Mouse (Mus musculus) embryonic facial prominence, embryonic 12.5 days (tissue): ENCODE results near the gene Cd19. TPM values are rescaled to one million over a fixed set of nuclear protein-coding genes. Genes with fewer than 3 reads are reported as not detected.
A peak's percentile ranks its signal among the peaks of the same experiment; 100 is the strongest.

Source experiments
- ATAC-seq: fragments of 200-750 bp; cut with Nextera tagmentation; 2 replicates; pipeline ENCODE4 v1.8.0; 2017; ENCODE audit not compliant: insufficient number of reproducible peaks, insufficient read depth, low FRiP score, low TSS enrichment
- H3K27ac ChIP-seq: fragments of 300-500 bp; sonication (generic); 2 replicates; pipeline ENCODE4 v1.5.1; 2016; ENCODE audit warnings: mild to moderate bottlenecking
- H3K27me3 ChIP-seq: fragments of 300-500 bp; sonication (generic); 2 replicates; pipeline ENCODE4 v1.6.1; 2016; ENCODE audit warnings: mild to moderate bottlenecking, moderate library complexity
- H3K36me3 ChIP-seq: fragments of 300-500 bp; sonication (generic); 2 replicates; pipeline ENCODE4 v1.6.1; 2016; ENCODE audit warnings: mild to moderate bottlenecking
- H3K4me1 ChIP-seq: fragments of 300-500 bp; sonication (generic); 2 replicates; pipeline ENCODE4 v1.6.1; 2016
- H3K4me2 ChIP-seq: fragments of 300-500 bp; sonication (generic); replicated peaks from 2 replicates; pipeline ENCODE4 v1.6.1; 2016; ENCODE audit warnings: mild to moderate bottlenecking, moderate library complexity
- H3K4me3 ChIP-seq: fragments of 300-500 bp; sonication (generic); 2 replicates; pipeline ENCODE4 v1.5.1; 2016; ENCODE audit warnings: mild to moderate bottlenecking
- H3K9ac ChIP-seq: fragments of 300-500 bp; sonication (generic); 2 replicates; pipeline ENCODE4 v1.6.1; 2016; ENCODE audit warnings: mild to moderate bottlenecking, moderate library complexity
- H3K9me3 ChIP-seq: fragments of 300-500 bp; sonication (generic); 2 replicates; pipeline ENCODE4 v1.6.1; 2016; ENCODE audit warnings: mild to moderate bottlenecking, moderate library complexity
- WGBS: fragments of 180-500 bp; shearing (Covaris S2); methylation state at CpG from one replicate; pipeline ENCODE4 v1.1.7; 2016; 5-methylcytosine and 5-hydroxymethylcytosine counted together
- polyA plus RNA-seq: library from polyadenylated mRNA; unstranded; fragments of >200 nt; fragmentation: Nextera tagmentation; extraction: Ambion mirVana; gene quantifications from 2 replicates; pipeline ENCODE4 v1.2.1, GENCODE M21; 2016

Cd19 gene
- not detected in 2 replicates for polyA plus RNA-seq

GRCm38 (mm10) chr7:126414725-126415124, at the start of gene Cd19:
Cd19 (minus strand) TSS chr7:126414889.
- no peaks in the 10 kb centered on the region for H3K27me3 ChIP-seq
- no peak within 1 kb of the TSS for H3K27ac ChIP-seq
- H3K36me3 ChIP-seq: no peaks in the 10 kb centered on the region
- H3K9ac ChIP-seq: no peak within 1 kb of the TSS
- ATAC-seq: no peak
- WGBS: 82% methylated on average over 6 of the region's 6 CpGs
- no peak within 1 kb of the TSS for H3K4me2 ChIP-seq
- H3K4me3 ChIP-seq: no peak within 1 kb of the TSS
- no peaks in the 10 kb centered on the region for H3K4me1 ChIP-seq
- no peaks in the 10 kb centered on the region for H3K9me3 ChIP-seq

GRCm38 (mm10) chr7:126464121-126464520, 49.4 kb upstream of the Cd19 start:
- 60% methylated on average over 4 of the region's 4 CpGs for WGBS
- Histone ChIP-seq H3K4me2 (no peak overlapping the region), H3K36me3 (peaks cover 31% of the 10 kb centered on the region), H3K27ac (no peak overlapping the region), H3K4me1 (peaks cover 15% of the 10 kb centered on the region), H3K4me3 (no peak overlapping the region), H3K9me3 (no peaks in the 10 kb centered on the region), H3K27me3 (no peaks in the 10 kb centered on the region), H3K9ac (no peak overlapping the region)
- no peak for ATAC-seq

- ATAC-seq: no peak
- Histone ChIP-seq H3K4me3 (no peak overlapping the region), H3K4me1 (peaks cover 15% of the 10 kb centered on the region), H3K9me3 (no peaks in the 10 kb centered on the region), H3K27me3 (no peaks in the 10 kb centered on the region), H3K27ac (no peak overlapping the region), H3K9ac (no peak overlapping the region), H3K4me2 (no peak overlapping the region), H3K36me3 (peaks cover 25% of the 10 kb centered on the region)
- WGBS: 41% methylated on average over 4 of the region's 4 CpGs
These were observed 48.9 kb upstream of the Cd19 start for GRCm38 (mm10) chr7:126463547-126463946.

GRCm38 (mm10) chr7:126463004-126463403, 48.3 kb upstream of the Cd19 start, which contains the start of gene Atp2a1:
Atp2a1 (minus strand) TSS chr7:126463108.
- 35% methylated on average over 5 of the region's 5 CpGs for WGBS
- Histone ChIP-seq H3K36me3 (peaks cover 20% of the 10 kb centered on the region), H3K9me3 (no peaks in the 10 kb centered on the region), H3K9ac (peak within 1 kb of the TSS; percentile 25; the same call in 1 of the 2 replicates), H3K27ac (peak within 1 kb of the TSS; percentile 37; the same call in 1 of the 2 replicates), H3K4me3 (no peak within 1 kb of the TSS), H3K4me1 (peaks cover 15% of the 10 kb centered on the region), H3K4me2 (0 out of 2 replicates have a peak within 1 kb of the TSS, but pooled peaks have one; percentile 6), H3K27me3 (no peaks in the 10 kb centered on the region)
- no peak for ATAC-seq

- Histone ChIP-seq H3K9me3 (no peaks in the 10 kb centered on the region), H3K9ac (peak overlapping the region; percentile 25; the same call in 1 of the 2 replicates), H3K36me3 (peaks cover 7% of the 10 kb centered on the region; the same call in 1 of the 2 replicates), H3K27me3 (no peaks in the 10 kb centered on the region), H3K4me3 (no peak overlapping the region), H3K4me1 (peaks cover 15% of the 10 kb centered on the region), H3K4me2 (no peak overlapping the region), H3K27ac (peak overlapping the region; percentile 37)
- WGBS: 68% methylated on average over 3 of the region's 3 CpGs
- no peak for ATAC-seq
These were observed 46.9 kb upstream of the Cd19 start for GRCm38 (mm10) chr7:126461626-126462025.

GRCm38 (mm10) chr7:126460623-126461399, 46.1 kb upstream of the Cd19 start:
- peaks cover 15% of the 10 kb centered on the region for H3K4me1 ChIP-seq
- H3K27ac ChIP-seq: peak overlapping the region; percentile 37; the same call in 1 of the 2 replicates
- H3K4me2 ChIP-seq: no peak overlapping the region
- H3K36me3 ChIP-seq: no peaks in the 10 kb centered on the region
- ATAC-seq: 0 out of 2 replicates have a peak, but pooled peaks have one; percentile 6
- no peaks in the 10 kb centered on the region for H3K9me3 ChIP-seq
- WGBS: 41% methylated on average over 10 of the region's 10 CpGs
- H3K9ac ChIP-seq: no peak overlapping the region
- no peaks in the 10 kb centered on the region for H3K27me3 ChIP-seq
- no peak overlapping the region for H3K4me3 ChIP-seq

- Histone ChIP-seq H3K4me2 (no peak overlapping the region), H3K36me3 (no peaks in the 10 kb centered on the region), H3K27ac (no peak overlapping the region), H3K27me3 (no peaks in the 10 kb centered on the region), H3K9ac (no peak overlapping the region), H3K4me1 (peaks cover 15% of the 10 kb centered on the region), H3K4me3 (no peak overlapping the region), H3K9me3 (no peaks in the 10 kb centered on the region)
- no peak for ATAC-seq
- WGBS: 84% methylated on average over 11 of the region's 11 CpGs
These were observed 44.3 kb upstream of the Cd19 start for GRCm38 (mm10) chr7:126458844-126459618.

GRCm38 (mm10) chr7:126458225-126458624, 43.5 kb upstream of the Cd19 start:
- H3K36me3 ChIP-seq: no peaks in the 10 kb centered on the region
- peaks cover 13% of the 10 kb centered on the region for H3K4me1 ChIP-seq
- ATAC-seq: no peak
- H3K27me3 ChIP-seq: no peaks in the 10 kb centered on the region
- H3K9ac ChIP-seq: no peak overlapping the region
- H3K27ac ChIP-seq: no peak overlapping the region
- WGBS: 82% methylated on average over 5 of the region's 5 CpGs
- no peak overlapping the region for H3K4me2 ChIP-seq
- no peaks in the 10 kb centered on the region for H3K9me3 ChIP-seq
- H3K4me3 ChIP-seq: no peak overlapping the region

- H3K36me3 ChIP-seq: no peaks in the 10 kb centered on the region
- H3K4me3 ChIP-seq: no peak overlapping the region
- H3K9me3 ChIP-seq: no peaks in the 10 kb centered on the region
- H3K4me1 ChIP-seq: peaks cover 6% of the 10 kb centered on the region; the same call in 1 of the 2 replicates
- 91% methylated on average over 17 of the region's 17 CpGs for WGBS
- no peak for ATAC-seq
- no peaks in the 10 kb centered on the region for H3K27me3 ChIP-seq
- H3K4me2 ChIP-seq: no peak overlapping the region
- H3K9ac ChIP-seq: no peak overlapping the region
- no peak overlapping the region for H3K27ac ChIP-seq
These were observed 41.9 kb upstream of the Cd19 start for GRCm38 (mm10) chr7:126456382-126457266.

- H3K4me2 ChIP-seq: no peak overlapping the region
- no peaks in the 10 kb centered on the region for H3K4me1 ChIP-seq
- 78% methylated on average over 2 of the region's 2 CpGs for WGBS
- no peaks in the 10 kb centered on the region for H3K27me3 ChIP-seq
- no peak overlapping the region for H3K4me3 ChIP-seq
- H3K9me3 ChIP-seq: no peaks in the 10 kb centered on the region
- H3K9ac ChIP-seq: no peak overlapping the region
- H3K27ac ChIP-seq: no peak overlapping the region
- H3K36me3 ChIP-seq: no peaks in the 10 kb centered on the region
- no peak for ATAC-seq
These were observed 40.6 kb upstream of the Cd19 start for GRCm38 (mm10) chr7:126455242-126455641.

GRCm38 (mm10) chr7:126453861-126454260, 39.2 kb upstream of the Cd19 start:
- no peak for ATAC-seq
- Histone ChIP-seq H3K4me2 (no peak overlapping the region), H3K4me3 (no peak overlapping the region), H3K27me3 (no peaks in the 10 kb centered on the region), H3K27ac (no peak overlapping the region), H3K36me3 (0 out of 2 replicates have a peak, but pooled peaks cover under 1% of the 10 kb centered on the region), H3K9ac (no peak overlapping the region), H3K9me3 (no peaks in the 10 kb centered on the region), H3K4me1 (no peaks in the 10 kb centered on the region)
- WGBS: 81% methylated on average over 7 of the region's 7 CpGs
